Mouse (Mus musculus): ENCODE measurements at regions not wholly inside any gene's neighbourhood (a gene's known extent, or its start where the extent isn't known, plus 50 kb on each side); places are given as distances from the start of the nearest gene placed in this dataset.
"Not testable (repeated sequence)": the region's sequence is repeated elsewhere in the genome, so short reads cannot be mapped to it uniquely, and the experiment has no call there.

DNA sequence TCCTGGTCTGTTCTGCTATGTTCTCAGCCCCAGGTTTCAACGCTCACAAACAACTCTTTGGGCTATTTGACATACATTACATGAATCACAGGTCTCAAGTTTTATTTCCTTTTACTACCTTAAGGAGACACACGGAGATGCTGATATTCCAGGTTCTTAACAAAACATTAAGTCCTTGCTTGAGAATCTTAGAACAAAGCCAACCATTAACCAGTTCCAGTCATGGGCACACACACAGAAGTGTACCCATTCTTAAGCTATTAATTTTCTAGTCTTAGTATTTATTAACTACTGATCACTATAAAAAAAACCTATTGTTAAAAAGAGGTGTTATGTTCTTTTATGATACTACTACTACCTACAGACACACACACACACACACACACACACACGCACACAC lies 235.7 kb downstream of the Kif20b start:
- no peak for DNase-seq (ENCODE audit: low spot score in 2 of 2)
- TF ChIP-seq CTCF (conservative IDR thresholded peaks at IDR 0.05) = no peak
- Histone ChIP-seq H3K27ac (no peak overlapping the region), H3K4me3 (no peak overlapping the region)

DNA sequence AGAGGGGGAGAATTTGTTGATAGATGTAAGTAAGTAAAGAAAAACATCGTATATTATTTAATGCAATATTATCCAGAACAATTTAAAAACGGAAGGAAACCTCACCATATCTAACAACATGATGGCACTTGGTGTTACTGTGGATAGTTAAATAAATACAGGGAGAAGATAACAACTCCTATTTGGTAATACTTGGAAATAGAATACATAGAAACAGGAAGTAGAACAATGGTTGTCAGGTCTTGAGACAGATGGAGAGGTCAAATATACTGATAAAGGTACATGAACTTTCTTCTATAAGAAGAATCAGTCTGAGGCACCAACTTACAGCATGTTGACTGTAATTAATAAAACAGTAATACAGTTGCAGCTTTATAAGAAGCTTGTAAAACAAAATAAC lies 242.6 kb downstream of the Kif20b start:
- Histone ChIP-seq H3K4me3 (no peak overlapping the region), H3K27ac (no peak overlapping the region)
- no peak for DNase-seq (ENCODE audit: low spot score in 2 of 2)
- no peak for TF ChIP-seq CTCF (conservative IDR thresholded peaks at IDR 0.05)

DNA sequence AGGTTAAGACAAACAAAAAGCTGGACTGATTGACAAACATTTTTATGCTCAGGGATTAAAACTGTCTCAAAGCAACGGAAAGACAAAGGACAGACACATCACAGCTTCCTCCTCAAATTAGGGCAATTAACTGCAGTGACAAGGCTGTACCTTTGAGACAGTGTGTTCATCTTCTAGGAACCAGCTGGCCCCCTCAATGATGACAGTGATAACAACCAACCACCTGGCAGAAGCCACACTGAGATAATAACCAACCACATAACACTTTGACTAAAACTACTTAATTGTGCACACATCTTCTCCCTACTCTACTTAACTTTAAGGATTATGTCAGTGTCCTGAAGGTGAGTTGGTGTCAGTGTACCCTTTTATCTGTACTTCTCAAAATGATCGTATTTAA lies 248.4 kb downstream of the Kif20b start:
- DNase-seq (ENCODE audit: low spot score in 2 of 2) = no peak
- TF ChIP-seq CTCF (conservative IDR thresholded peaks at IDR 0.05) = no peak
- no peak overlapping the region for H3K4me3 ChIP-seq
- no peak overlapping the region for H3K27ac ChIP-seq

DNA sequence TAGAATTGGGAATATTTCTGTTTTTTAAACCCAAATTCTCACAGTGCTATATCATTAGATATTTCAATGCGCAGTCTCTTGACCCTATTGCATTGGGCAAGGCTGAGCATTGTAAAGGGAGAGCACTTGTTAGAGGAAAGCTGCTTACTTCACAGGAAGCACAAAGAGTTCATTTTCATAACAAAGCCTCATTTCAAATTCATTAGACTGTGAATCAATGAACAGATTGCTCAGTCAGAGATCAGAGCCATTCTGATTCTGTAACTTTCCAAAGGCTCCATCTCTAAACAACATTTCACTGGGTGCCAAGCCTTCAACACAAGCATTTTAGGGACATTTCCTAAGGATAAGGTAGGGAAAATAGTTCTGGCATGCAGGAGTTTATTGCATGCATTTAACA lies 257.9 kb downstream of the Kif20b start:
- no peak for TF ChIP-seq CTCF (conservative IDR thresholded peaks at IDR 0.05)
- no peak overlapping the region for H3K4me3 ChIP-seq
- no peak overlapping the region for H3K27ac ChIP-seq
- DNase-seq (ENCODE audit: low spot score in 2 of 2) = no peak

DNA sequence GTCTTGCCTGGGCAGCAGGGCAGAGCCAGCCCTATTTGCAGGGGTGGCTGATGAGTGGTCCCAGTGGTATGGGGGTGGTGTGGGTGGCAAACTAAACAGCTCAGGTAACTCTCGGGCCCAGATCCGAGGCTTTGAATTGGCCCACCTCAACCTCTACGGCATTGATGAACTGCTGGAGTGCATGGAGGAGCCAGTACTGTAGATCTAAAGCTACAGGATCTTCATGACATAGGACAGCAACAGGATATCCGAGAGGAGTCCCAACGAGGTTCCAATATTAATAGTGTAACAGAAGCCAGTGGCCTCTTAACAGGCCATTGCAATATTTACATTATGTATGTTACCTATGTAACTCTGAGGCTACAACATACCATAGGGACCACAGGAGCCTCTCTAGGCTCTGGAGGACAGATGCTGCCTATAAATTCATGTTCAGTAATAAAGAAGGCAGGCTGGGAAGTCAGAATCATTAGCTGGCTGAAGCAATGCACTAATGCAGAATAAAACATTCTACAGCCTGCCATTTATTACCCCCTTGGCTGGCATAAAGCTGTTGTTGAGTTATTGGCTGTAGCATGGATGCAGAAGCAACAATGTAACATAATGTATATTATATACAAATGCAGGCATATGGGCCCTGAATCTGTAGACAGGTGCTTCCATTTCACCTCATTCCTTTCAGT lies 283.5 kb downstream of the Kif20b start:
- H3K4me3 ChIP-seq = no peak overlapping the region
- H3K27ac ChIP-seq = no peak overlapping the region
- TF ChIP-seq CTCF (conservative IDR thresholded peaks at IDR 0.05) = no peak
- no peak for DNase-seq (ENCODE audit: low spot score in 2 of 2)

DNA sequence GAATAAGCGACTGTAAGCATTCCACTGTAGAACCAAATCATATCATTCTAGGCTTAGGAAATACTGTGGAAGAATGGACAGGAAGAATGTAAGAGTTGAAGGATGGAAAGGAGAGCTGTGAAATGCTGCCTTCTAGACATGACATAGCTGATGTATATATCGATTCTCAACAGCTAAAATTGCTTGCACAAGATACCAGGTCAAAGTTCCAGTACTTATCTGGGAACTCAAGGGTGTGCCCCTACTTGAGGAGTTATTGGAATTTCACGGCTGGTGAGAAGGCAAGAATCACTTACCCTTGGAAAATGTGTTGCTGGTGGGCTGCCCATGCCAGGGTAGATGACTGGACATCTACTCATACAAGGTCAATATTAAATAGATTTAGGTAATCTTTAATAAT lies 322.0 kb downstream of the Kif20b start:
- H3K4me3 ChIP-seq = no peak overlapping the region
- no peak for TF ChIP-seq CTCF (conservative IDR thresholded peaks at IDR 0.05)
- DNase-seq (ENCODE audit: low spot score in 2 of 2) = no peak

DNA sequence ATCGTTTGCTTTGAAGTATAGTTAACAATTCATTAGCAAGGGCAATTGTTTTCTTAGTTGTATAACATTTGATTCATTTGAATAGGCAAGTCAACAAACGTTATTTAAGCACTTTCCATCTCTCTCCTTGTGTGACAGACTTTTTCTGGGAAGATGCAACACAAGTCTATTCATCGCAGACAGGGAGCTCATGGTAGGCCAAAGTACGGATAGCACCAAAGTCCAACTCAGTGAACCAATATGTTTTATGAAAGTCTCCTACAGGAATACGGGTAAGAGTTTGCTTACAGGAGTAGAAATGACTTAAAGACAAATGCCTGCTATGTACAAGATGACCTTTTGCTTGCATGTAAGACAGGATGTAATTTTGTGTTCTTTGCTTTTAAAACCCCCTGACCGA lies 325.4 kb downstream of the Kif20b start:
- DNase-seq (ENCODE audit: low spot score in 2 of 2) = no peak
- no peak overlapping the region for H3K27ac ChIP-seq
- no peak for TF ChIP-seq CTCF (conservative IDR thresholded peaks at IDR 0.05)
- no peak overlapping the region for H3K4me3 ChIP-seq

More for the DNA sequence above, 322.0 kb downstream of the Kif20b start:
- H3K27ac ChIP-seq = no peak overlapping the region

DNA sequence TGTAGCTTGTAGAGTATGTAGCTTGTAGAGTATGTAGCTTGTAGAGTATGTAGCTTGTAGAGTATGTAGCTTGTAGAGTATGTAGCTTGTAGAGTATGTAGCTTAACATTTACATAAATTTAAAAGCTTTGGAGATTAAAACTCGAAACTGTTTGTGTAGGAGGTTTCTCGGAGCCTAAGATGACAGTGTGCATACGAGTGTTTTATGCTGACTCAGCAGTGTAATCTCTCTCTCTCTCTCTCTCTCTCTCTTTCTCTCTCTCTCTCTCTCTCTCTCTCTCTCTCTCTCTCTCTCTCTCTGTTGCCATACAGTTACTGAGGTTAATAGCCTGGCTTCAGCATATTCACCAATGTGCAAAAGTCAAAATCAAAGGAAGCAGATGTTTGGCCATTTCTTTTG lies 336.5 kb downstream of the Kif20b start:
- H3K4me3 ChIP-seq; H3K27ac ChIP-seq; DNase-seq (ENCODE audit: low spot score in 2 of 2): not testable (repeated sequence)

DNA sequence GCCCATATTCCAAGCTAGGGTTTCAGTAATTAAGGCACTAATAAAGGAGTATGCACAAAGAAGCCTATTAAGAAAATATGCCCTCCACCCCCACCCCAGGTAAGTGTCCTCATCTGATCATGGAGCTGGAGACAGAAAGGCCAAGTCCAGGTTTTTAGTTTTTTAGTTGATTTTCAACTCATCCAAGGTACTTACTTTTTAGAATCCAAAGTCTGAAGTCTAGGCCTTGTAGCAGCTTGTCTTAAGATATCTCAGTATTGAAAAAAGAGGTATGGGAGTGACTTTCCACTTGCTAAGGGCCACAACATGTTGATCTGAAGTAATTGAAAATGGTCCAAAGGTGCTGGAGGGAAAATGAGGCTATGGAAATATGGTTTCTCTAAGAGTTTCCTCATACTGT lies 340.9 kb downstream of the Kif20b start:
- DNase-seq (ENCODE audit: low spot score in 2 of 2) = no peak
- no peak overlapping the region for H3K27ac ChIP-seq
- no peak overlapping the region for H3K4me3 ChIP-seq
- no peak for TF ChIP-seq CTCF (conservative IDR thresholded peaks at IDR 0.05)

DNA sequence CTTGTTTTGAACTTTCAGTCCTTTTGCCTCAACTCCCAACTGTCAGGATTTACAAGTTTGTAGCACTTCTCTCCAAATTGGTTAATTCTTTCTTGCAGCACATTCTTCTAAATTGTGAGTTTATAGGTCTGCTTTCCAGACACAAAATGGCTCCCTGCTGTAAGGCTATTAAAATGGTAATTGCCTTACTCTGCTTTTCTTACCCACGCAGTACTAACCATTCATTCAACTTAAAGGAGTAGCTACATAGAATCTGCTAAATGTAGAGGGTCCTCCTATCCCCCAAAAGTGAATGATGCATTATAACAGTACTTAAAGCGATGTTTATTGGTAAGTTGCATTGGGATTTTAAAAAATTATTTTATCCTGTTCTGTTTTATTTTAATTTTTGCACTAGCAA lies 356.2 kb downstream of the Kif20b start:
- TF ChIP-seq CTCF (conservative IDR thresholded peaks at IDR 0.05) = no peak
- DNase-seq (ENCODE audit: low spot score in 2 of 2) = no peak
- Histone ChIP-seq H3K4me3 (no peak overlapping the region), H3K27ac (no peak overlapping the region)

DNA sequence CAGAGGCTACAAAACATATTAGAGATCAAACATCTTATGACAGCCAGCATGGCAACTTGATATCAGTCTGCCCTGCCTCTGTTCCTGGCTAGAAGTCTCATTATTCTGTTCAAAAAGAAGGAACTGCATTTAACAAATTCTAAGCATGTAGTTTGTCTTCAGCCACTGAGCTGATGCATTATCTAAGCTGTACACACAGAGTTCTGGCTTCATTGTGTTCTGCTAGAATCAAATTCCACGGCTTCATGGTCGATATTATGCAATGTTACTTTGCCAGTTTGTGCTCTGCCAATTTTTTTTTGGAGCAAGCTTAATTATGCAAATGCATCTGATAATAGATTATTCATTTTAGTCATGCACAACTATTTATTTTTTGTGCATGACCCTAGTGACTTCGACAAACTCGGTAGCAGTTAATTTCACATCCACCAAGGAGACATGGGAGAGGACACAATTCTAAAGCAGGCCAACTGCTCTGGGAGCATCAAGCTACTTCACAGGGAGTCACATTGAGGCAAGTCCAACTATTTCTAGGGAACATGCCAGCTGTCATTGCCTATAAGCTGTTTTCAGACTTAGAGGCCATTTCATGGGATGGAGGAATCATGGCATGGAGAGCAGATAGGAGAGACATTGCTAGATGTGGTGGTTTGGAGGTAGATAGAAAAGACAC lies 360.8 kb downstream of the Kif20b start:
- no peak for DNase-seq (ENCODE audit: low spot score in 2 of 2)
- TF ChIP-seq CTCF (conservative IDR thresholded peaks at IDR 0.05) = no peak
- no peak overlapping the region for H3K27ac ChIP-seq
- no peak overlapping the region for H3K4me3 ChIP-seq

DNA sequence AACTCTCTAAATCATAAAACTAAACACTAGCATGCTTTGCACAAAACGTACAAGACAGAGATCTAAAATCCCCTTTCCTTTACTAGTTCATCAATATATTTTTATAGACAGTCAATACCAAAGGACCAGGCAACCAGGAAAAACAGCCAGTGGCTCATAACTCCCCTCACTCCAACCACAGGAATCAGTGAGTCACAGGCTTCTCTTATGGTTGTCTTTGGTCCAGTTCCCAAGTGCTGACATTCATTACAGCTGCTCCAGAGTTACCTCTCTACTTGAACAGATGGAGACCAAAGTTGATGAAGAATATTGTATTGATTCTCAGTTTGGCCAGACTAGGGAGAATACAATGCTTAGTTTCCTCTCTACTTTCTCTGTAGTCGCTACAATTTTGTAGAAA lies 376.7 kb downstream of the Kif20b start:
- H3K4me3 ChIP-seq = no peak overlapping the region
- DNase-seq (ENCODE audit: low spot score in 2 of 2) = no peak
- TF ChIP-seq CTCF (conservative IDR thresholded peaks at IDR 0.05) = no peak
- no peak overlapping the region for H3K27ac ChIP-seq

DNA sequence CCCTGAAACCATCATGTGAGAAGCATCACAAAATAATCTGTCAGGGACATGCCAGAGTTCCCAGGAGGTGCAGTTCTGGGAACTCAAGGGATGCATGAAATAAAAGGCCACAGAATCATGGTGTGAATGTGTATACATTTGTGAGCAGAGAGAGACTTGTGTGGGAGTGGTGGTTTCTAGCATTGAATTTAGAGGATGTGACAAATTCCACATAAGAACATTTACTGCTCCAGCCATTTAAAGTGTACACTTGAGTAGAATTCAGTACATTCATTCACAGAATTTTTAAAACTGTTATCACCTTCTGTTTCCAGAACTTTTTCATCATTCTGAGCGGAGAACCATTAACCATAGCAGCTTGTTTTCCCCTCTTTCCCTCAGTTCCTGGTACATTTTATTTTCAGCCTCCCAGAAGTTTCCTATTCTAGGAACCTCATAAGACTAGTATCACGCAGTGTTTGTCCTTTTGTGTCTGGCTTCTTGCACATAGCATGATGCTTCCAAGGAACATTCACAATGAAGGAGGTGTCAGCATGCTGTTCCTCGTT lies 380.6 kb downstream of the Kif20b start:
- no peak for DNase-seq (ENCODE audit: low spot score in 2 of 2)

More for the DNA sequence above, 380.6 kb downstream of the Kif20b start:
- Histone ChIP-seq H3K27ac (no peak overlapping the region), H3K4me3 (no peak overlapping the region)
- no peak for TF ChIP-seq CTCF (conservative IDR thresholded peaks at IDR 0.05)

Small RNA genes in the stretch of these regions (microRNA-seq; reads per million reads assigned to microRNA genes)
- 0 reads per million in 2 experiments for gene Gm23075
